In genomic region chr2:128170614-128171013, GRCm38 (mm10) we compare ENCODE assay signal across 17 mouse cellular contexts. TPM values are rescaled to one million over a fixed set of nuclear protein-coding genes. Genes with fewer than 3 reads are reported as not detected.
A peak's percentile ranks its signal among the peaks of the same experiment; 100 is the strongest.
DNase-seq lines count a peak whose midpoint lies in the region; ATAC-seq and TF ChIP-seq lines count a peak whose summit lies in the region.
"Had no signal": no experiment of that assay in that cellular context is flagged by ENCODE, and none has a peak within 500 bp of the region (broad histone marks: within the 10 kb centered on the region; RNA-seq: fewer than 3 reads in every experiment).

No protein-coding gene starts in this region.

- H3K4me2 ChIP-seq in liver, postnatal 0 days (ENCODE audit: low read depth, low read length): peak overlapping the region; percentile 54; the same call in 1 of the 2 replicates
- no peak overlapping the region for H3K4me2 ChIP-seq in liver, embryonic 12.5 days
- H3K4me2 ChIP-seq: embryonic facial prominence, embryonic 13.5 days; embryonic facial prominence, embryonic 15.5 days had no signal

- no peak for ATAC-seq in liver, postnatal 0 days
- ATAC-seq in liver, embryonic 12.5 days: no peak
- peak; percentile 76 for ATAC-seq in megakaryocyte, adult 5-6 weeks (ENCODE audit: poor library complexity, severe bottlenecking)
- no peak for ATAC-seq in erythroblast, adult 5-6 weeks (replicated peaks; ENCODE audit: low FRiP score, poor library complexity, severe bottlenecking)
- ATAC-seq: forebrain, embryonic 14.5 days had no signal

- no peaks in the 10 kb centered on the region for H3K36me3 ChIP-seq in liver, postnatal 0 days (replicated peaks; ENCODE audit: insufficient read depth, low read length)
- no peaks in the 10 kb centered on the region for H3K36me3 ChIP-seq in liver, embryonic 12.5 days
- H3K36me3 ChIP-seq: embryonic facial prominence, embryonic 13.5 days; embryonic facial prominence, embryonic 15.5 days had no signal

- no peaks in the 10 kb centered on the region for H3K9me3 ChIP-seq in liver, postnatal 0 days (ENCODE audit: low read length)
- no peaks in the 10 kb centered on the region for H3K9me3 ChIP-seq in liver, embryonic 12.5 days (replicated peaks)
- H3K9me3 ChIP-seq: embryonic facial prominence, embryonic 13.5 days; embryonic facial prominence, embryonic 15.5 days had no signal

- peaks cover 38% of the 10 kb centered on the region for H3K4me1 ChIP-seq in liver, postnatal 0 days (ENCODE audit: insufficient read depth)
- peaks cover 54% of the 10 kb centered on the region for H3K4me1 ChIP-seq in liver, embryonic 12.5 days
- H3K4me1 ChIP-seq: embryonic facial prominence, embryonic 13.5 days; embryonic facial prominence, embryonic 15.5 days had no signal

- H3K9ac ChIP-seq in liver, postnatal 0 days (replicated peaks): no peak overlapping the region
- no peak overlapping the region for H3K9ac ChIP-seq in liver, embryonic 12.5 days
- H3K9ac ChIP-seq: embryonic facial prominence, embryonic 13.5 days; embryonic facial prominence, embryonic 15.5 days had no signal

- peak overlapping the region; percentile 91 for H3K27ac ChIP-seq in liver, postnatal 0 days (ENCODE audit: low read depth)
- no peak overlapping the region for H3K27ac ChIP-seq in liver, embryonic 12.5 days
- H3K27ac ChIP-seq: embryonic facial prominence, embryonic 13.5 days; embryonic facial prominence, embryonic 15.5 days had no signal

- no peak for DNase-seq in liver, postnatal 0 days
- no peak for DNase-seq in heart, postnatal 14 days
- DNase-seq: adrenal gland, adult 2 months; adrenal gland, postnatal 10 days; adrenal gland, postnatal 25 days; cerebellum, adult 11 months; cerebellum, adult 18-20 months; cerebellum, adult 8-10 months; cerebellum, adult 9-11 months; cerebellum, postnatal 36 days; embryo, embryonic 11 days had no signal

- 68% methylated on average over 3 of the region's 3 CpGs for WGBS in liver, postnatal 0 days (ENCODE audit: insufficient replicate concordance)
- 69% methylated on average over 3 of the region's 3 CpGs for WGBS in liver, embryonic 12.5 days (ENCODE audit: insufficient replicate concordance)

- no peak for TF ChIP-seq CTCF in liver, postnatal 0 days (IDR thresholded peaks at IDR 0.05; ENCODE audit: low read depth)

- H3K27me3 ChIP-seq in liver, postnatal 0 days (ENCODE audit: insufficient read depth, low read length): no peaks in the 10 kb centered on the region
- no peaks in the 10 kb centered on the region for H3K27me3 ChIP-seq in liver, embryonic 12.5 days (replicated peaks)
- H3K27me3 ChIP-seq: embryonic facial prominence, embryonic 13.5 days; embryonic facial prominence, embryonic 15.5 days had no signal

- intact Hi-C loops in heart, postnatal 14 days (cut with DNase I): no loop called here

- no peak for TF ChIP-seq EP300 in liver, postnatal 0 days (IDR thresholded peaks at IDR 0.05; ENCODE audit: low read depth)

- no peak overlapping the region for H3K4me3 ChIP-seq in liver, postnatal 0 days (ENCODE audit: low read depth, low read length)
- H3K4me3 ChIP-seq in liver, embryonic 12.5 days: no peak overlapping the region
- H3K4me3 ChIP-seq: embryonic facial prominence, embryonic 13.5 days; embryonic facial prominence, embryonic 15.5 days had no signal

RNA-seq across cellular contexts. Expression of gene Bcl2l11, which starts 44.8 kb away (rescaled TPM):
- 6.4 and 6.5 TPM in 2 replicates for polyA plus RNA-seq in liver, postnatal 0 days (2015; fragmentation: Nextera tagmentation; extraction: Ambion mirVana)
- polyA plus RNA-seq in liver, embryonic 12.5 days (2016; fragmentation: Nextera tagmentation; extraction: Ambion mirVana): 9.4 and 9.7 TPM in 2 replicates
- 16.8 and 21.2 TPM in 2 replicates for total RNA-seq in megakaryocyte, adult 5-6 weeks (2015)
- total RNA-seq in megakaryocyte, adult 5-6 weeks (2017): 15.1 and 20.4 TPM in 2 replicates
- 3.8 and 4.0 TPM in 2 replicates for total RNA-seq in erythroblast, adult 5-6 weeks (2015; ENCODE audit: low replicate concordance)
- 8.1 and 14.8 TPM in 2 replicates for total RNA-seq in erythroblast, adult 5-6 weeks (2017; ENCODE audit: low replicate concordance)
- 10 to 100 TPM; 16.5 to 19.7 TPM for total RNA-seq in heart, postnatal 14 days (2021)
